Mouse (Mus musculus) brown adipose tissue, adult 24 weeks (tissue): Measurements from ENCODE around the gene Commd1. TPM values are rescaled to one million over a fixed set of nuclear protein-coding genes. Genes with fewer than 3 reads are reported as not detected.

Experiments used
- H3K27ac ChIP-seq: fragments of 200-500 bp; replicated peaks from 2 replicates; pipeline ENCODE4 v1.5.1; 2012; ENCODE audit warnings: low read depth, mild to moderate bottlenecking, low read length
- H3K4me1 ChIP-seq: fragments of 200-500 bp; 2 replicates; pipeline ENCODE4 v1.6.1; 2012; ENCODE audit warnings: low read length, mixed read lengths; ENCODE audit not compliant: control insufficient read depth, insufficient read depth, insufficient read length
- H3K4me3 ChIP-seq: fragments of 200-500 bp; 2 replicates; pipeline ENCODE4 v1.5.1; 2012; ENCODE audit warnings: low read depth, mild to moderate bottlenecking, low read length, moderate library complexity; ENCODE audit not compliant: insufficient read depth
- polyA plus RNA-seq: library from polyadenylated mRNA; stranded (reverse); fragments of >200 nt; gene quantifications from 2 replicates; pipeline ENCODE4 v1.2.4, GENCODE M21; 2012; ENCODE audit not compliant: missing spikeins, insufficient read depth, insufficient read length

The Commd1 gene
- polyA plus RNA-seq, 1 experiment, result 196 TPM

DNA sequence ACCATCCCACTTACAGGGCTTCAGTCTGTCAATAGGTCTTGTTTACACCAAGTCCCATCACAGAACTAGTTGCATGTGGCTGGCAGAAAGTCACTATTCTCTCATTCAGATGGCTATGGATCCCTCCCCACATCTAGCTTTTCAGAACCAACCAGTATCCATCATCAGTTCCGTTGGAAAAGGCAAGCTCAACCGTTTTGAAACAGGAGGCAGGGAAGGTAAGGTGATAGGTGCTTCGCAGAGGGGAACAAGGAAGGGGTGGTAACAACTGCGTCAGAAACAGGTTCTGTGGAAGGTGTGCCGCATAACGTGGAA lies 24.9 kb upstream of the Commd1 start:
- no peaks in the 10 kb centered on the region for H3K4me1 ChIP-seq
- H3K27ac ChIP-seq, result no peak overlapping the region
- H3K4me3 ChIP-seq, result peak overlapping the region; percentile 65

DNA sequence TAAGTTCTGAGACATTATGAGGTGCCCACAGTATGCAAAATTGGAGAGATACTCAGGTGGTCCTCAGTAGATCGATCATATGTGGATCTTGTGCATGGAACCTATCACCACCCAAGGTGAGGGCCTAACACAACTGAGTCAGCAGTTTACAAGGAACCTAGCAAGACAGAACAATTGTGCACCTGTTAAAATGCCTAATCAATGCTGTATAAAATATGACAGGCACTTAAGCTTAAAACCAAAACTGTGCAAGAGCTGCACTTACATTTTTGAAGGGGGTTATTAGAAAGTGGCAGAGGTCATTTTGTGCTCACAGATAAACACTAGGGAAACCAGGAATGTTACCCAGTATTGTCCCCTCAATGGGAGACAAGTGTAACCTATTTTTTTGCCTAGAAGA lies 23.1 kb upstream of the Commd1 start:
- no peaks in the 10 kb centered on the region for H3K4me1 ChIP-seq
- H3K4me3 ChIP-seq, result no peak overlapping the region
- no peak overlapping the region for H3K27ac ChIP-seq

GRCm38 (mm10) chr11:22998308-22998707 lies 16.1 kb upstream of the Commd1 start:
- no peaks in the 10 kb centered on the region for H3K4me1 ChIP-seq
- H3K27ac ChIP-seq, result no peak overlapping the region
- no peak overlapping the region for H3K4me3 ChIP-seq

DNA sequence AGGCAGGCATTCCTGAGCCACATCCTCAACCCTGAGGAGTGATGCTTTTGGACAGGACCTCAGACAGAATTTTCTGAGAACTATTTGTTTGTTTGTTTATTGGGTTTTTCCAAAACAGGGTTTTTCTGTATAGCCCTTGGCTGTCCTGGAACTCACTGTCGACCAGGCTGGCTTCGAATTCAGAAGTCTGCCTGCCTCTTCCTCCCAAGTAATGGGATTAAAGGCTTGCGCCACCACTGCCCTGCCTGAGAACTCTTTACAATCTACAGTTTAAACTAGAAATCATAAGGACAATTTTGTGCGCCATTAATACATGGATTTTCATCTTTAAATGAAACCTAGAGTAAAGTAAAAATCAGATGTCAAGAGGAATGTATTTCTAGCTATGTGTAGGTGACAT lies 13.3 kb upstream of the Commd1 start:
- H3K27ac ChIP-seq, result no peak overlapping the region
- H3K4me3 ChIP-seq, result no peak overlapping the region
- H3K4me1 ChIP-seq, result peaks cover 6% of the 10 kb centered on the region; the same call in 1 of the 2 replicates

GRCm38 (mm10) chr11:22994271-22994670 lies 12.1 kb upstream of the Commd1 start:
- H3K4me1 ChIP-seq, result peaks cover 6% of the 10 kb centered on the region; the same call in 1 of the 2 replicates
- no peak overlapping the region for H3K4me3 ChIP-seq
- H3K27ac ChIP-seq, result no peak overlapping the region

DNA sequence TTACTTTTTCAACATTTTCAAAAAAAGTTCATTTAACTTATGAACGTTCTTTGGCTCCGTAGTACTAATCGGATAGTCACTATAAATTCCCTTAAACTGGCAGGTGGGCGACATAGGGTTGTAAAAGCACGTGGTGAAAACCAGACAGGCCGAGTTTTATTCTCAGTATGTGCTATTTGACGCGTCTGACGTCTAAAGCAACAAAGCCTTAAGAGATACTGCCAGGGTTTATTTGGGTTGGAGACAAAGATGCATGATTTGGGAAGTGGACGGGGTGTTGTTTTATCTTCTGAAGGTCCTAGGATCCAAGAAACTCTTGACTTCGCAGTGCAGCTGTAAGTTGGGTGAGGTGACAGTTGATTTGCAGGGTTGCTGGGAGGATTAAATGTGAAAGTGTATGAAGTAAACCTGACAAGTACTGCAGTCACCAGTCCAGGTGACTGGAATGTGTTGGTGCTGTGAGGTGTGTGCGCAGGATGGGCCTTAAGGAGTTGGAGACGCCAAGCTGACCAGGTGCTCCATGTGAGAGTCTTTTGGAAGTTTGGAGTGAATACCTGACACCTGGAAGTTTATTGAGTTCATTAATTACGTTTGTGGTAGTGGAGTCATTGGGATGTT lies 9.1 kb upstream of the Commd1 start:
- H3K4me3 ChIP-seq, result peak overlapping the region; percentile 88
- H3K27ac ChIP-seq, result no peak overlapping the region

DNA sequence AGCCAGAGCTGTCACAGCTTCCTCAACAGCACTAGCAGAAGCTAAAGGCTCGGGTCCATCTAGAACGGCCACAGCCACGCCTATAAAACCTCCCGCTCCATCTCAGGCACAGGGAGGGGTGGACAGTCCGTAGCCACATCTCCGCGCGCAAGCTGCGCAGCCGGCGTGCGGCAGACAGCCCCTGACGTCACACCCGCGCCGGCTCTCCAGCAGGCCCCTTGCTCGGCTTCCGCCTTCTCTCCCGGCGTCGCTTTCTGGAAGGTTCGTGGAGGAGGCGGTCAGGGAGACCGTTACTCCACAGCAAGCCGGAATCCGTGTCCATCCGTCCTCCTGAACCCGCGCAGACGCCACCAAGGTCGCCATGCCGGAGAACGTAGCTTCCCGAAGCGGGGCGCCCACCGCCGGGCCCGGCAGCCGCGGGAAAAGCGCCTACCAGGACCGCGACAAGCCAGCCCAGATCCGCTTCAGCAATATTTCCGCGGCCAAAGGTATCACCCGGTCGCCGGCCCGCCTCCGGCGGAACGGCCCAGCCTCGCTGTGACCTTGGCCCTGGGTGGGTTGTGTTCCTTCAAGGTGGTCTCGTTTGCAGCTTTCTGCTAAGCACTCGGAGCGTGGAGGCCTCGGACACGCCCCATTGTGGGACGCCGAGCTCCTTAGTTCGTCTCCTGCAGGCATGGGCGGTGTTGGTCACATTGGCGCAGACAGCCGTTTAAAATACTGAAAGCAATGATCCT lies 8.4 kb upstream of the Commd1 start, which contains the start of gene Cct4:
Gene Cct4, plus strand, starts transcription at position 127 of the 734 bp plus-strand sequence.
- Histone ChIP-seq H3K27ac (peak within 1 kb of the TSS; percentile 78), H3K4me1 (peaks cover 6% of the 10 kb centered on the region; the same call in 1 of the 2 replicates), H3K4me3 (peak within 1 kb of the TSS; percentile 88)

More for the DNA sequence above, 9.1 kb upstream of the Commd1 start:
- peaks cover 6% of the 10 kb centered on the region; the same call in 1 of the 2 replicates for H3K4me1 ChIP-seq

- peak overlapping the region; percentile 78 for H3K27ac ChIP-seq
- peak overlapping the region; percentile 88 for H3K4me3 ChIP-seq
- peaks cover 6% of the 10 kb centered on the region; the same call in 1 of the 2 replicates for H3K4me1 ChIP-seq
Observed at GRCm38 (mm10) chr11:22989786-22990185, 7.6 kb upstream of the Commd1 start.

GRCm38 (mm10) chr11:22987357-22987756 lies 5.2 kb upstream of the Commd1 start:
- Histone ChIP-seq H3K4me1 (peaks cover 6% of the 10 kb centered on the region; the same call in 1 of the 2 replicates), H3K4me3 (no peak overlapping the region), H3K27ac (no peak overlapping the region)

- no peak overlapping the region for H3K27ac ChIP-seq
- no peak overlapping the region for H3K4me3 ChIP-seq
- peaks cover 4% of the 10 kb centered on the region; the same call in 1 of the 2 replicates for H3K4me1 ChIP-seq
Observed at GRCm38 (mm10) chr11:22985510-22985909, 3.3 kb upstream of the Commd1 start.

DNA sequence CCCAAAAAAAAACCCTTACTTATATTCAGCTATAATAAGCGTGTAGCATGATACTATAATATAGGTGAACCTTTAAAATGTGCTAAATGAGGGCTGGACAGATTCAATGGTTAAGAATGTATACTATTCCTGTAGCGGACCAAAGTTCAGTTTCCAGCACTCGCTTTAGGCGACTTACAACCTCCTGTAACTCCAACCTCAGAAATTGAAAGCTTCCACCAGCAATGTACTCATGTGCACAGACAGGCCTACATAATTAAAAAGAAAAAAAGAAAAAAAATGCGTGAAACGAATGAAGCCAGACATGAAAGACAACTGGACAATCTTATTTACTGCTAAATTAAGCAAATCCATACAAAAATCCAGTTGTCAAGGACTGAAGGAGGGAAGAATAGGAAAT lies 664 bp upstream of the Commd1 start:
- Histone ChIP-seq H3K4me3 (no peak overlapping the region), H3K27ac (no peak overlapping the region)

DNA sequence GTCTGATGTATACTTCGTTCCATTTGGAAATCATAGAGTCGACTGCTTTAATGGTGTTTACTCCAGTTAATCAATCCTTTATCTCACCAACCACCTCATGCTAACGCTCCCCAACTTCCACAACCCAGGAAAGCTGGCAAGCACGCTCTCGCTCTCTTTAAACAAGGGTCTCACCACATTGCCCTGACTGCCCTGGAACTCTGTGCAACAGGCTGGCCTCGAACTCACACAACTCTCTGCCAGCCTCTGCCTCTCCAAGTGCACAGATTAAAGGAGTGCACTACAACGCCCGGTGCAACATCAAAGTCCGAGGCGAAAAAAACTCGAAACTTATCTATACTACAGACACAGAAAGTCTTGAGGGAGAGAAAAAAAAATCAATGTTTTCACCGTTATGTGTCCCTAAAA lies 635 bp downstream of the Commd1 start:
- peak overlapping the region; percentile 80; the same call in 1 of the 2 replicates for H3K27ac ChIP-seq
- peak overlapping the region; percentile 82 for H3K4me3 ChIP-seq
- H3K4me1 ChIP-seq, result peaks cover 7% of the 10 kb centered on the region

More for the DNA sequence above, 664 bp upstream of the Commd1 start:
- H3K4me1 ChIP-seq, result peaks cover 4% of the 10 kb centered on the region

- Histone ChIP-seq H3K4me1 (peaks cover 7% of the 10 kb centered on the region), H3K27ac (no peak overlapping the region), H3K4me3 (peak overlapping the region; percentile 82)
Observed at GRCm38 (mm10) chr11:22981041-22981440, 1.1 kb downstream of the Commd1 start.

DNA sequence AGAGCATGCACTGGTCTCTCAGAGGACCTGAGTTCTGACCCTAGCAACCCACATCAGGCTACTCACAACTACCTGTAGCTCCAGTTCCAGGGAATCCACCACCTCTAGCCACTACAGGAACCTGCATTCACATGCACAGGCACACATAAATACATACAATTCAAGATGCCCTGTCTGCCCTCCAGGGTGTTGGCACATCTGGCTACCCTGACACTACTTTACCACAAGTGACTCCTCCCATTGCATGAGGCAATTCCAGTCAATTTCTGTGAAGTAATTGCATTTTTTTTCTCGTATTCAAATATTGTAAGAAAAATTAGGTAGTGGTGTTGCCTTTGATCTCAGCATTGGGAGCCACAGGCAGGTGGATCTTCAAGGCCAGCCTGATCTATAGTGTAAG lies 3.0 kb downstream of the Commd1 start:
- Histone ChIP-seq H3K27ac (no peak overlapping the region), H3K4me3 (no peak overlapping the region), H3K4me1 (peaks cover 10% of the 10 kb centered on the region)

- Histone ChIP-seq H3K4me1 (peaks cover 10% of the 10 kb centered on the region), H3K4me3 (no peak overlapping the region), H3K27ac (no peak overlapping the region)
Observed at GRCm38 (mm10) chr11:22978711-22979110, 3.5 kb downstream of the Commd1 start.

DNA sequence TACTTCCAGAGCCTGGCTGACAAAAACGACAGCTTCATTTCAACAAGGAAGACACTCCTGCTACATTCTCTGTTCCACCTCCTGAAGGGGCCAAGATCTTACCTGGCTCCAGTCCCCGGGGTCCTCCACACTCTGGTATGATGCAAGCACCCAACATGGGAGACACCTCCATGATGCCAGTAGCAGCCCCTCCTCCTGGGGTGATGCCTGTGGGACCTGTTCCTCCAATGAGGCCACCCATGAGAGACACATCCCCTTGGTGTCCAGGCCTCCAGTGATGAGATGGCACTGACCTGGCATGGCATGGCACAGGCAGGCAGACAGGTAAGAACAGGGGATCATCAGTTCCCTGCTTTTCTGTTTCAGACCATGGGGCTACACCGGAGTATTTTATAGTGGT lies 4.0 kb downstream of the Commd1 start:
- Histone ChIP-seq H3K4me1 (peaks cover 10% of the 10 kb centered on the region), H3K27ac (no peak overlapping the region), H3K4me3 (no peak overlapping the region)
